Mouse (Mus musculus) heart, postnatal 25 days (tissue): Measurements from ENCODE around the gene Slc12a7. TPM values are rescaled to one million over a fixed set of nuclear protein-coding genes. Genes with fewer than 3 reads are reported as not detected.

Experiments used
- DNase-seq: peaks from one replicate; pipeline ENCODE4 v3.0.0; 2022; ENCODE audit warnings: low spot score
- intact Hi-C: fragments of 180-260 bp; cut with DNase I; formaldehyde crosslinking; loops from one replicate; pipeline ENCODE4 v1.15.1; 2025
- total RNA-seq, 2 experiments: library from RNA; stranded (reverse); gene quantifications; 2 replicates each; pipeline ENCODE4 v1.2.3; 2021

Gene Slc12a7
- total RNA-seq, 2 experiments from 2014 or later, result 162 to 182 TPM

DNA sequence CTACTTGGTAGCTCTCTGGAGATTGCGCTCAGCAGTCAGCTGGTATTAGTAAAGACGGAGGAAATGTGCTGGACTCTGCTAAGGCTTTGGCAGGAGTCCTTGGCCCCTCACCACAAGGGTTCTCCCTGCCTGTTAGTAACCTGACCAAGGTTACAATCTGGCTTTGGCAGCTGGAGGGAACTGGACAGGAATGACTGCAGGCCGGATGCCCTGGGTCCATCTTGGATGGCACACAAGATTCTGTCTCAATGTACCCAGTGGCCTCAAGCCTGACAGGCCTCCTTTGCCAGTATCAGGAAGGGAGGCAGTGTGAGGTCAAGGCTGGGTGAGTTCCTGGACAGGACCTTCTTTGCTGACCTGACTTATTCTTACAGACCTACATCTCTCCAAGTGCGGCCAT is 59.3 kb downstream of the Slc12a7 start:
- DNase-seq, result no peak
- intact Hi-C loops, result no loop called here

DNA sequence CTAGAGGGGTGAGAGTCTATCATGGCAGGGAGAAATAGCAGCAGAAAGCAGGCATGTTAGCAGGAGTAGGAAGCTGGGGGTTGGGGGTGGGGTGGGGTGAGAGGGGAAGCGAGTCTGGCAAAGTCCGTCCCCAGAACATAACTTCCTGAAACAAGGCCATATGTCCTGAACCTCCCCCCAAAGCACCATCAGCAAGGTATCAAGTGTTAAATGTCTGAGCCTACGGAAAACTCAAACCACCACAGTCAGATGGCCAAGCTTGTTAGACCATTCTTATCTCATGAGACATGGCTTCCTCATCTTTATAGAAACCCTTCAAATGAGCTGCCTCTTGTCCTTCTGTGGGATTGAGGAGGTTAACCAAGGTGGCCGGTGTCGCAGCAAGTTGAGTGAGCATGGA is 60.3 kb downstream of the Slc12a7 start:
- intact Hi-C loops, result no loop called here
- DNase-seq, result no peak

DNA sequence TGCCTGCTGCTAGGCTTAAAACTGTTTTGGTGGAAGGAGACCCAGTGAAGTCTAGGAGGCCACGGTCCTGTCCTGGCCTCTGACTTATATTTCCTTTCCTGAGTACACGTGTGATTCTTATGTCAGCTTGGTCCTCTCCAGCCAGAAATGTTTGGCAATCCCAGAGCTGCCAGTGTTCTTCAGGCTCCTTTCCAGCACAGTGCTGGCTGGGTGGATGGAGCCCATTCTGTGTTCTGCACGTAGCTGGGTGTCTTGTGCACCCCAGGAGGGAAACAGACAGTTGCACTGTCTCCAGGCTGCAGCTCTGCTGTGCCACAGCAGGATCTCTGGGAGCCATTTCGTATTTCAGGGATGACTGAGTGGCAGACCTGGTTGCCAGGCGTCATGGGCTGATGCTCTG is 66.2 kb downstream of the Slc12a7 start:
- DNase-seq, result no peak

DNA sequence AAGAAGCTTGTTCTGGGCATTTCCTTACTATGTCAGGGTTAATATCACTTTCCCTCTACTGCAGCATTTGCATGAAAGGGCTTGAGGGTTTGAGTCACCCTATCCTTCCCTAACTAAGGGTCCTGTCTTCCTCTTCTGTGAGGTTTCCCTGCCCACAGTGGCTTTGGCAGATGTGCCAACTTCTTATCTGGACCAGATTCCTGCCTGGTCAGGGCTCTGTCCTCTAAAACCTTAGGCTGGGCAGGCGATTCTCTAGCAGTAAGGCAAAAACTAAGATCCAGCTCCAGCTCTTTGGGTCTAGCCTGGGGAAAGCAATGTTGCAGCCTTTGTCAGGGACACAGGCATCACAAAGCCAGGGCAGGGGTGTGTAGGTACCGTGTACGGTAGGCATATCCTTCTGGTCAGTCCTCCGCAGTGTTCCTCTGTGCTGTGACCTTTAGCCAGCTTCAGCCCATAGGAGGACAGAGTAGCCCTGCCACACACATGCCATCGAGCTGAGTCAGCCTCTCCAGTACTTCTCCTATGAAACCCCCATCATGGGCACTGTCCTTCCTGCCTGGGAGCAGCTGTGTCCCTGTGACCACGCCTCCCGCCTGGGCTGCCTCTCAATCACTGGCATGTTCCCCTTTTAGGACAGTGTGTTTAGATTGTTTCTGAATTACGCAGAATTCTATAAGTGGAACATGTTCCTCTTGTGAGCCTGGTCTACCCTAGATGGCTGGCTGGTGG is 70.7 kb downstream of the Slc12a7 start:
- intact Hi-C loops, result no loop called here
- peak; percentile 56 for DNase-seq

More for the DNA sequence above, 66.2 kb downstream of the Slc12a7 start:
- intact Hi-C loops, result no loop called here

DNA sequence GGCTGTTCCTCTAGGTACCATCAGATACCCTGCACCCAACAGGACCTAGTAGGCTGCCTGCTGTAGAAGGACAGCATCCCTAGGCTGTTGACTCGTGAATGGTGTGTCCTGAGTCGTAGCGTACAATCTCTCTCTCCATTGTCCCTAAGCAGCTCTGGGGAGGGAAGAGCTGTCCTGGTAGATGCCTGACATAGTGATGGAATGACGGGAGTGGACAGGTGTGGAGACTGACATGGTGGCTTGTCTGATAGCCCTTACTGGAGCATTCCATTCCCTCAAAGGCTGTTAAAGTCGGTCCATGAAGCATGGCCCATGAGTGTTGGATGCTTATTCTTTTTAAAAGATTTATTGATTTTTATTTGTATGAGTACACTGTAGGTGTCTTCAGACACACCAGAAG is 72.0 kb downstream of the Slc12a7 start:
- DNase-seq, result no peak
- intact Hi-C loops, result no loop called here

DNA sequence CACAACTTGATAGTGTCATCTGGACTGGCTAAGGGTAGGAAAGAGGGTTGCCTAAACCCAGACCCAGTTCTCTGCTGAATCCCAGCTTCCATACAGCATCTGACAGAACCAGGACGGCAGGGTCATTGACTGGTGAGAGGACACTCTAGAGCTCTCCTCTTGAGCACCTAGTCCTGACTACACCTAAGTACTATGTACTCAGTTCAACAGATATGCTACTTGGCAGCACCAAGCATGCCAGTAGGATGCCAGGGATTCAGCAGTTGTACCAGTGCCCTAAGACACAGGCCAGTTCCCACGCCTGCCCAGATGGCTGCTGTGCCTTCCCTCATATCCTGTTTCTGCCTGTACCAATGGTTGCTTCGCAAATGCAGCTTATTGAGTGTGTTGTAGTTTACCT is 80.0 kb downstream of the Slc12a7 start:
- intact Hi-C loops, result no loop called here
- no peak for DNase-seq

DNA sequence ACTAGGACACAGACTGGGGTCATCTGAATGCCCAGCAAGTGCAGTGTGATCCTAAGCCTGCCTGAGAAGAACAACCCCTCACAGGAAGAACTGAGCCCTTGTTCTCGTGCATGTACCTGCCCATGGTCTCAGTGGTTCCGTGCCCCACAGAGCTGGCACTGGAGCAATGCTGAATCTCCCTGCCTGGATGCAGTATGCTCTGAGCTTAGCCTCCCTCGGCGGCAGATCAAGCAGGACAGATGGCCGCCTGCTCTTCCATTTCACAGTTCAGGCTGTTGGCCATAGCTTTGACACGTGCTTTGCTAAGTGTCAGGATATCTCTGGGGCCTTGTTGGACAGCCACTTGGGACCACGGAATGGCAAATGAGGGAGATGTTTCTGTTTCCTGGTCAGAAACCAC is 81.3 kb downstream of the Slc12a7 start:
- intact Hi-C loops, result no loop called here
- DNase-seq, result no peak

DNA sequence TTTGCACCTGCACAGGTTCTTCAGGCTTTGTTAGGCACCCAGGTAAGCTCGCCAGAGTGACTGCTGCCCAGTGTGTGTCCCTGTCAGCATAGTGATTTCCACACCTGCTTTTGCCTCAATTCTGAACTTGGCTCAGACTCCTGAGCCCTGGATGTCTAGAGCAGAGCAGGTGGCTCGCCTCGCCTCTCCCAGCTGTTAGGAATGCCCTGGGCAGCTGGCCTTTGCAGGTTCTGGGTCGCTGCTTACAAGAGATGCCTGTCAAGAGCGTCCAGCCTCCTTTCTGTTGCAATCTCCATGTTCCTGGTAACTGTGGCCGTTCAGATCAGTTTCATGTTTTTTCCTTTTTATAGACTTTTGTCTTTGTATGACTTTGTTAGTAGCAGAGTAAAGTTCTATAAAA is 83.4 kb downstream of the Slc12a7 start:
- intact Hi-C loops, result no loop called here
- no peak for DNase-seq

DNA sequence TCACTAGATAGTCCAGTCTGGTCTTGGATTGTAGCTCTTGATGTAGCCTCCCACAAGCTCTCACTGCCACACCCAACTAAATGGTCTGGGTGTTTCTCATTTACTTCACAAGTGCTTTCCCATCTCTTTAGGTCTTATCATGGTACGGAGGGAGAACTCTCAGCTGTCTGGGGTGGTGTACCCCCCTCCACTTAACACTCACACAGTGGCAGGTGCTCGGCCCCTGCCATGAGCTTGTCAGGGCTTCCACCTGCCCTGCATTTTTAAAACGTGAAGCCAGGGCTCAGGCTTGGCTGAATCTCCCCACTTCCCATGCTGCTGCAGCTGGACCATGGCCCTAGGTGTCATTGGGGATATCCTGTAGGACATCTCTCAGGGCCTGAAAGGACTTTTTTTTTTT is 86.0 kb downstream of the Slc12a7 start:
- intact Hi-C loops, result no loop called here
- DNase-seq, result no peak

DNA sequence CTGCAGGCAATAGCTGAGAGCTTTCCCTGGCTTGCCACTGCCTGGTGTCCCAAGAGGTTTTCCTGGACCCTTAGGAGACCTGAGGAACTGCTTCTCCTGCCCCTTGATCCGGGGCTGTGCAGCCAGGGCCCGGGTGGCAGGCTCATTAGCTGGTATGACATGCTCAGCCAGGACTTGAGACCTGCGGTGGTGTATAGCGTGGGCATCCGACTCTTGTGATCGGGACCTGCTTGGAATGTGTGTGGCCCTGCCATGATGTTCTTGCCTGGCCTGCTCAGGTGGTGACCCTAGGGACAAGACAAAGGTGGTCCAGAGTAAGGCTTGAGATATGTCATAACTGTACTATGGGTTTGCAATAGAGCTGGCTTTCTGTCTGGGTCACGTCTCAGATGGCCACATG is 88.4 kb downstream of the Slc12a7 start:
- DNase-seq, result no peak
- intact Hi-C loops, result no loop called here

DNA sequence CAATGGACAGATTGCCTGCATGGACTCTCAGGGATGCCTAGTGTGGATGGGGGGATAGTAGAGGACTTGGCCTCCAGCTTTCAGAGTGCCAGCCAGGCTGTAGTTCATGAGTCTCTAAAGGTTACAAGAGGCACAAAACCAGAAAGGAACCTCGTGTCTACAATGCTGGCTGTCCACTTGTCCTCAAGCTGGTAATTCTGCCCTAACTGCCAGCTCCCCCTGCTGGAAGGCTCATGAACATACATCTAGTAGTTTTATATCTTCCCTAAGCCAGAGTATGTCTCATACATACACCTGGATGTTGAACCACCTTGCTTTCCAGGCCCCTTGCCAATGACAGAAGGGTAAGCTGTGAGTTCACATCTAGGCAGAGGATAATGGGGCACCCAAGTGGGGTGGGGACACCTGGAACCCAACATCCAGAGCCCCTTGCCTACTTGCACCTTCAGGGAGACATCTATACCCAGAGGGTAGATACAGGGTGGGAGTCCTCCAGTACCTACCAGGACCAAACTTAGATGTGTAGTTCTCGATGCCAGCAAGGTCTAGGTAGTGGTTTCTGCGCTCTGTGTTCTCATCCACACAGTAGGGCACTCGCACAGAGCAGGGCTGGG is 89.4 kb downstream of the Slc12a7 start:
- intact Hi-C loops, result loop anchor here (1.0 kb wide), 2 partner anchors 99 to 104 kb away; no protein-coding TSS in a partner anchor
- no peak for DNase-seq

DNA sequence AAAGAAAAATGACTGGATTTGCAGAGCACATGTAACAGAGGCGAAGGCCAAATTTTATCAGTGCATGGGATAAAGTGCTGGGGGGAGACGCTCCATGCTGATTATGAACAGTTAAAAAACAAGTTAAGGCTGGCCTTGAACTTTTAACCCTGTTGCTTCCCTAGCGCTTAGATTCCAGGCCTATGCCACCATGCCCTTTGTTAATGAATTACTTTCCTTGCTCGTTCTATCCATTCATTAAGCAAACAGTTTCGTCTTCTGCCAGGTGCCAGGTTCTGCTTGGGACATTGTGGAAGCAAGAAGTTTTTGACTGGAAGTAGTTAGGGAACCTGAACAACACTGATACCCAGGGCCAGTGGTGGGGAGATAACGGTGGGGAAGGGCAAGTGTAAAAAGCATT is 90.8 kb downstream of the Slc12a7 start:
- intact Hi-C loops, result no loop called here
- no peak for DNase-seq

DNA sequence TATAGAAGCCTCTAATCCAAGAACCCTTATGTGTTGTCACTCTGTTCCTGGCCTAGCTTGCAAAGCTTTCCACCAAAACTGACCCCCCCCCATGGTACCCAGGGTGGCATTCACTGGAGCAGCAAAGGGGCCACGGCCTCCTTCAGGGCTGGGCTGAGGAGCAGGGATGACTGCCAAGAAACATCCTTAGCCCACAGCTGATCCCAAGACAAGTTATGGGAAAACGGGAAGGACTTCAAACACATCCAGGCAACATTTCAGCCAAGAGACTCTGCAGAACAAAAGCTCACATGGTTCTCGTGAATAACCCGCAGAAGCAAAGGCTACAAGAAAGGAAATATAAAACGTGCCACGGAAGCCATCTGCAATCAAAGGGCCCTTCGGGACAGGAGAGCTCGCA is 94.3 kb downstream of the Slc12a7 start:
- intact Hi-C loops, result no loop called here
- no peak for DNase-seq

DNA sequence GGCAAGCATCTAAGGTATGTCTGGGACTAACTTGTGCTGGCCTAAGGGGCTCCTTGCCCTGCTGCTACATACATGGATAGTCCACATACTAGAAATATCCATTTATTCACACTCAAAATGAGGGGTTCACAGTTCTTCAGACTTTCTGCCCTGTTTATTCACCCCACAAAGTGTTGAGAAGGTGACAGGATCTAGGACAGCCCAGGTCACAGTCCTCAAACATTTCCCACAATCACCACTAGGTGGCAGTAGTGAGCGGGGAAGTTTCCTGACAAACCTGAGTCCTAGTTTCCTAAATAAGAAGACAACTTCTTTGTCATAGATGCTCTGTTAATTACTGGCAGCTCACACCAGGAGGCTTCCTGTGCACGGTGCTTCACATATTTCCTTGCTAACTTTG is 98.6 kb downstream of the Slc12a7 start:
- intact Hi-C loops, result loop anchor here (1.0 to 5.0 kb wide), 2 partner anchors 76 to 471 kb away; no protein-coding TSS in a partner anchor

DNA sequence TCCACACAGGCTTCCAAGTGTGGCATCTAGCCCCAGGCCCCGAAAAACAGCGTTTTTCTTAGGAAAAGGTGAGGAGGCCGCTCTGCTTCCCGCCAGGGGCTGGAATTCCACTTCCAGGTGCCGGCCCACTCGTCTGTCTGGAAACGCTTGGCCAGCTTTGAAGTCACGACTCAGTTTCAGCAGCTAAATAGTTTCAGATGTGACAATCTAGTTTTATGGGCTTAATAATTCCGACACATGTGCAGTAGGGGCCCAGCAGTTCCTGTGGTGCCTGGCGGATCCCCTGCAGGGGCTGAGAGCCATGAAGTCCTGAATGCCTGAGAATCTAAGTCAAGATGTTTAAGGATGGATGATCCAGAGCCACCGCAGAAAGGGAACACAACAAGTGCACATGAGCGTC is 100.9 kb downstream of the Slc12a7 start:
- intact Hi-C loops, result loop anchor here (5.0 kb wide), 1 partner anchor 468 kb away; no protein-coding TSS in a partner anchor
- DNase-seq, result no peak

More for the DNA sequence above, 98.6 kb downstream of the Slc12a7 start:
- no peak for DNase-seq

DNA sequence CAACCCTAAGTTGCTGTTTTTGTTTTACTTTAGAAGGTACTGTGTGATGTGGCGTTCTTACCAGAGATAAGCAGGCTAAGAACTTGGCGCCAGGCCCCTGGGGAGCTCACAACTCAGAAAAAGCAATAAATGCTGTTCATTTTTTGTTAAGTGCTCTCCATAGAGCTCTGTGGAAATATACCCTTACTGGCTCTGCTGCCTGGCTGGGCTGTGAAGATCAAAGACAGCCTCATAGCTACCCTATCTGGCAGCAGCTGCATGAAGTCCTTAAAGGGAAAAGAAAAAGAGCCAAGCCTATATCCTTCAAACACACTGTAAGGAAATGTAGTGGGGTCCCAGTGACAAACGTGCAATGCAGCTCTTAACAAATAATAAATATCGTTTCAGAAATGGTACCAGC is 102.9 kb downstream of the Slc12a7 start:
- intact Hi-C loops, result no loop called here
- DNase-seq, result no peak

DNA sequence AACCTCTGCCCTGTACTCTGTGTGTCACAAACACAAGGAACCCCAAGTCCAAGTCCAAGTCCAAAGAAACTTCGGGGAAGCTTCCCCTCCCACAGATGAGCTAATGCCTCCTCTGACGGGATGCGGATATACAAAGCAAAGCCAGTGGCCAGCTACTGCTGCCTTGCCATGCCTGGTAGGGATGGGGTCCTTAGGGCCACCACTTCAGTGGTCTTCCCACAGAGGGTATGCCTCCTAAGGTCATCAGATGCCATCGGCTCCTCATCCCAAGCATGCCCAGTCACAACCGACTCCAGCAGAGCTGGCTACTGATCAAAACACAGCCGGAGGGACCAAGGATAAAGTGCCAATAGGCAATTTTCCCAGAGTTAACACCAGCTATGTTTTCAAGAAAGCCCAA is 103.6 kb downstream of the Slc12a7 start:
- intact Hi-C loops, result no loop called here
- DNase-seq, result no peak

DNA sequence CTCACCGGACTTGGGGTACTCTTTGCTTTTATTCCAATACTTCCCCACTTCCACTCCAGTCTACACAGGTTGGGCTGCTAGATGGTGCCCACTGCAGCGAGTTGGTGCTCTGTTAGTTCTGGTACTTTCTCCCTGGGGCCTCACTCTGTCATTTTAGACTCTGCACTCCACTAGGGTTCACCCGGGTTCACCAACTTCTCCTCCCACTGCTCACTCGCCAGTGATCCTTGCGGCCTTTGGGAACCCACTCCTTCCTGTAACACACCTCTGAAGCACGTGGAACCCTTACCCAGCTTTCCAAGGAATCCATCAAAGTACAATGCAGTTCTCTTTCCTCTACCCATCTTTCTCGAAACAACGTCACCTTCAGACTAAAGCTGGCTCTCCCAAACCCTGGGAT is 104.8 kb downstream of the Slc12a7 start:
- no peak for DNase-seq
- intact Hi-C loops, result no loop called here

DNA sequence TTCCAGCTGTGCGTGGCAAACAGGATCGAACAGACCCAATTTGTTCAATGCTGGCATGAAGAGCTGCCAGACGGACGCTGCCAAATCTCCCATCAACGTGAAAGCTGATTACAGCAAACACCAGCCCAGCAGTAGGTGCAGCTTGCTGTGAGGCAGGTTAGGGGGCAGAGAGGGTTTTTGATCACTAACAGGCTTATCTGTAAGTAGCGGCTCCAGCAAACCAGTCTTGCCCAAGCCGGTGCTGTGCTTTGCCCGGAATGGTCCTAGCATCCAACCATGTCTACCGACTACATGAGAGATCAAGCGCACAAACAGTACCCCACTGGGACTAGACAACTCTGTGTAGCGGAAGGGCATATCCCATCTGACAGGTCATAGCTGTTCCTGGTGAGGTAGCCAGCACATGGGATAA is 106.2 kb downstream of the Slc12a7 start:
- intact Hi-C loops, result no loop called here
- DNase-seq, result no peak

DNA sequence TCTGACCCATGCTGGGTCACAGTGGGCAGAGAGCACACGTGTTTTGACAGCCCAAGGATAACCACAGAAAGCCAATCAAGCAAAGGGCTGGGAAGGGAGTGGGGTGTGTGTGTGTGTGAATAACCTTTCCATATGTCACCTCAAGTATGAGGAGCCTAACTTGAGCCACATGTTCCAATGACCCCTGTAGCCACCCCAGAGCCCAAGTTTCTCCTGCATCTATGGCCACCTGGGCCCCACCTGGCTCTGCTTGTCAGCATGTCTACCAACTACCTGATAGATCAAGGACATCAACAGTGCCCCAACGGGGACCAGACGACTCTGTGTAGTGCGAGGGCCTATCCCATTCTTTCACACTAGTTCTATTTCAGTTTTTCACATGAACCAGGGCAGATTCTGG is 106.8 kb downstream of the Slc12a7 start:
- intact Hi-C loops, result no loop called here
- DNase-seq, result no peak

DNA sequence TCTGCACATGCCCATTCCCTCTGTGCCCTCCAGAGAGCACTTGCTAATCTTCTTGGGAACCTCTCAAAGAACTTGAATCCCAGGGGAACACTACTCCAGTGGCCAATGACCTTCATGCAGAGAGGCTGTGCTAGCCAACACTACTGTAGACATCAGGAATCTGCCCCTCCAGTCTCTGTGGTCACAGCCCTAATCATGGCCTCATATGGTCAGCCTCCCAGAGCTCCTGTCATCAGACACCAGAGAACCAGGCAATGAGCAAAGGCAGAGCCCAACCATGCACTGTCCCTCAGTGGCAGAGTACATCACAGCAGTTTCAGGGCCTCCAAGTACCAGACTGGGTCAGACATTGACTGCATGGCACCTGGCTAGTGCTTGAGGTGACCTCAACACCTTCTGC is 109.8 kb downstream of the Slc12a7 start:
- intact Hi-C loops, result no loop called here
- no peak for DNase-seq
